Mouse (Mus musculus) retina, postnatal 1 day (tissue): ENCODE measurements at regions not wholly inside any gene's neighbourhood (a gene's known extent, or its start where the extent isn't known, plus 50 kb on each side); places are given as distances from the start of the nearest gene placed in this dataset.

Experiments used
- DNase-seq: peaks from one replicate; pipeline ENCODE4 v3.0.0-alpha.2; 2012

GRCm38 (mm10) chr12:78119855-78120254, 74.2 kb upstream of the Gm6657 start:
- no peak for DNase-seq

GRCm38 (mm10) chr12:78129130-78129845, 64.8 kb upstream of the Gm6657 start:
- no peak for DNase-seq

GRCm38 (mm10) chr12:78132016-78132797, 61.8 kb upstream of the Gm6657 start:
- no peak for DNase-seq

GRCm38 (mm10) chr12:78133341-78133740, 60.7 kb upstream of the Gm6657 start:
- peak; percentile 27 for DNase-seq

- DNase-seq, result no peak
These were observed 60.1 kb upstream of the Gm6657 start for GRCm38 (mm10) chr12:78133984-78134383.

- DNase-seq, result no peak
These were observed 56.8 kb upstream of the Gm6657 start for GRCm38 (mm10) chr12:78137196-78137595.

- no peak for DNase-seq
These were observed 55.6 kb upstream of the Gm6657 start for GRCm38 (mm10) chr12:78138467-78138866.
